Mouse (Mus musculus): ENCODE results near the gene Ripor2. TPM values are rescaled to one million over a fixed set of nuclear protein-coding genes. Genes with fewer than 3 reads are reported as not detected.
A peak's percentile ranks its signal among the peaks of the same experiment; 100 is the strongest.

The Ripor2 gene
- polyA plus RNA-seq, 1 experiment from 2014 or later: 24.5 TPM

GRCm38 (mm10) chr13:24585369-24585768 is 3.4 kb downstream of the Ripor2 start:
- no peak for ATAC-seq (replicated peaks)
- no peak overlapping the region for H3K9ac ChIP-seq (replicated peaks)
- no peaks in the 10 kb centered on the region for H3K27me3 ChIP-seq
- no peaks in the 10 kb centered on the region for H3K36me3 ChIP-seq
- no peak overlapping the region for H3K27ac ChIP-seq (replicated peaks)
- H3K4me3 ChIP-seq: no peak overlapping the region
- no peak overlapping the region for H3K4me2 ChIP-seq (replicated peaks)
- H3K9me3 ChIP-seq: no peaks in the 10 kb centered on the region
- peaks cover 8% of the 10 kb centered on the region; the same call in 1 of the 2 replicates for H3K4me1 ChIP-seq
- WGBS: 68% methylated on average over 9 of the region's 9 CpGs

GRCm38 (mm10) chr13:24587192-24587895 is 5.4 kb downstream of the Ripor2 start:
- Histone ChIP-seq H3K4me2 (replicated peaks) (no peak overlapping the region), H3K4me3 (no peak overlapping the region), H3K27me3 (no peaks in the 10 kb centered on the region), H3K4me1 (no peaks in the 10 kb centered on the region), H3K9ac (replicated peaks) (no peak overlapping the region), H3K9me3 (no peaks in the 10 kb centered on the region), H3K27ac (replicated peaks) (no peak overlapping the region), H3K36me3 (no peaks in the 10 kb centered on the region)
- WGBS: 95% methylated on average over 12 of the region's 12 CpGs
- ATAC-seq (replicated peaks): no peak

- H3K9me3 ChIP-seq: no peaks in the 10 kb centered on the region
- H3K4me1 ChIP-seq: no peaks in the 10 kb centered on the region
- no peaks in the 10 kb centered on the region for H3K27me3 ChIP-seq
- no peak overlapping the region for H3K4me3 ChIP-seq
- H3K36me3 ChIP-seq: no peaks in the 10 kb centered on the region
- H3K4me2 ChIP-seq (replicated peaks): no peak overlapping the region
- no peak overlapping the region for H3K9ac ChIP-seq (replicated peaks)
- 96% methylated on average over 3 of the region's 3 CpGs for WGBS
- H3K27ac ChIP-seq (replicated peaks): no peak overlapping the region
- ATAC-seq (replicated peaks): no peak
Measured at GRCm38 (mm10) chr13:24588603-24589002, 6.6 kb downstream of the Ripor2 start.

- Histone ChIP-seq H3K9ac (replicated peaks) (no peak overlapping the region), H3K4me3 (no peak overlapping the region), H3K36me3 (no peaks in the 10 kb centered on the region), H3K27me3 (no peaks in the 10 kb centered on the region), H3K9me3 (no peaks in the 10 kb centered on the region), H3K4me1 (no peaks in the 10 kb centered on the region), H3K4me2 (replicated peaks) (no peak overlapping the region), H3K27ac (replicated peaks) (no peak overlapping the region)
- 94% methylated on average over 6 of the region's 6 CpGs for WGBS
- ATAC-seq (replicated peaks): no peak
Measured at GRCm38 (mm10) chr13:24591737-24592136, 9.7 kb downstream of the Ripor2 start.

GRCm38 (mm10) chr13:24594303-24594702 is 12.3 kb downstream of the Ripor2 start:
- ATAC-seq (replicated peaks): no peak
- no peaks in the 10 kb centered on the region for H3K36me3 ChIP-seq
- no peak overlapping the region for H3K9ac ChIP-seq (replicated peaks)
- H3K27me3 ChIP-seq: no peaks in the 10 kb centered on the region
- no peaks in the 10 kb centered on the region for H3K4me1 ChIP-seq
- H3K4me2 ChIP-seq (replicated peaks): no peak overlapping the region
- no peaks in the 10 kb centered on the region for H3K9me3 ChIP-seq
- H3K4me3 ChIP-seq: no peak overlapping the region
- 43% methylated on average over 3 of the region's 3 CpGs for WGBS
- no peak overlapping the region for H3K27ac ChIP-seq (replicated peaks)

- no peak for ATAC-seq (replicated peaks)
- Histone ChIP-seq H3K4me1 (peaks cover 16% of the 10 kb centered on the region), H3K27ac (replicated peaks) (no peak overlapping the region), H3K9ac (replicated peaks) (no peak overlapping the region), H3K36me3 (no peaks in the 10 kb centered on the region), H3K4me3 (no peak overlapping the region), H3K27me3 (no peaks in the 10 kb centered on the region), H3K9me3 (no peaks in the 10 kb centered on the region), H3K4me2 (replicated peaks) (no peak overlapping the region)
- 86% methylated on average over 11 of the region's 11 CpGs for WGBS
Measured at GRCm38 (mm10) chr13:24599631-24600041, 17.6 kb downstream of the Ripor2 start.

- H3K27me3 ChIP-seq: no peaks in the 10 kb centered on the region
- no peak overlapping the region for H3K4me2 ChIP-seq (replicated peaks)
- H3K9me3 ChIP-seq: no peaks in the 10 kb centered on the region
- no peak overlapping the region for H3K9ac ChIP-seq (replicated peaks)
- no peak for ATAC-seq (replicated peaks)
- 0 out of 2 replicates have a peak overlapping the region, but pooled peaks have one; percentile 2 for H3K27ac ChIP-seq (replicated peaks)
- H3K36me3 ChIP-seq: no peaks in the 10 kb centered on the region
- peaks cover 28% of the 10 kb centered on the region for H3K4me1 ChIP-seq
- no peak overlapping the region for H3K4me3 ChIP-seq
- 32% methylated on average over 4 of the region's 4 CpGs for WGBS
Measured at GRCm38 (mm10) chr13:24602978-24603377, 21.0 kb downstream of the Ripor2 start.

GRCm38 (mm10) chr13:24603591-24604009 is 21.6 kb downstream of the Ripor2 start:
- no peak overlapping the region for H3K4me2 ChIP-seq (replicated peaks)
- peaks cover 28% of the 10 kb centered on the region for H3K4me1 ChIP-seq
- no peak for ATAC-seq (replicated peaks)
- no peak overlapping the region for H3K4me3 ChIP-seq
- H3K9ac ChIP-seq (replicated peaks): no peak overlapping the region
- H3K9me3 ChIP-seq: no peaks in the 10 kb centered on the region
- 26% methylated on average over 11 of the region's 11 CpGs for WGBS
- H3K36me3 ChIP-seq: no peaks in the 10 kb centered on the region
- H3K27ac ChIP-seq (replicated peaks): 0 out of 2 replicates have a peak overlapping the region, but pooled peaks have one; percentile 2
- no peaks in the 10 kb centered on the region for H3K27me3 ChIP-seq

- Histone ChIP-seq H3K27ac (replicated peaks) (no peak overlapping the region), H3K9me3 (no peaks in the 10 kb centered on the region), H3K27me3 (no peaks in the 10 kb centered on the region), H3K4me1 (peaks cover 28% of the 10 kb centered on the region), H3K4me3 (no peak overlapping the region), H3K9ac (replicated peaks) (no peak overlapping the region), H3K36me3 (no peaks in the 10 kb centered on the region), H3K4me2 (replicated peaks) (no peak overlapping the region)
- ATAC-seq (replicated peaks): no peak
- WGBS: 27% methylated on average over 4 of the region's 4 CpGs
Measured at GRCm38 (mm10) chr13:24604096-24604495, 22.1 kb downstream of the Ripor2 start.

GRCm38 (mm10) chr13:24604761-24605591 is 23.0 kb downstream of the Ripor2 start:
- H3K9ac ChIP-seq (replicated peaks): peak overlapping the region; percentile 37
- peak overlapping the region; percentile 30 for H3K4me3 ChIP-seq
- peak; percentile 74 for ATAC-seq (replicated peaks)
- peak overlapping the region; percentile 78 for H3K27ac ChIP-seq (replicated peaks)
- H3K9me3 ChIP-seq: no peaks in the 10 kb centered on the region
- H3K4me2 ChIP-seq (replicated peaks): peak overlapping the region; percentile 41
- 2% methylated on average over 20 of the region's 20 CpGs for WGBS
- H3K4me1 ChIP-seq: peaks cover 28% of the 10 kb centered on the region
- no peaks in the 10 kb centered on the region for H3K27me3 ChIP-seq
- no peaks in the 10 kb centered on the region for H3K36me3 ChIP-seq

GRCm38 (mm10) chr13:24605755-24606154 is 23.8 kb downstream of the Ripor2 start:
- ATAC-seq (replicated peaks): peak; percentile 60
- Histone ChIP-seq H3K27me3 (no peaks in the 10 kb centered on the region), H3K9ac (replicated peaks) (no peak overlapping the region), H3K4me3 (no peak overlapping the region), H3K36me3 (no peaks in the 10 kb centered on the region), H3K9me3 (no peaks in the 10 kb centered on the region), H3K27ac (replicated peaks) (peak overlapping the region; percentile 78), H3K4me1 (peaks cover 28% of the 10 kb centered on the region), H3K4me2 (replicated peaks) (no peak overlapping the region)
- WGBS: 50% methylated on average over 5 of the region's 5 CpGs

GRCm38 (mm10) chr13:24607961-24608360 is 26.0 kb downstream of the Ripor2 start:
- no peaks in the 10 kb centered on the region for H3K9me3 ChIP-seq
- H3K4me3 ChIP-seq: no peak overlapping the region
- H3K27ac ChIP-seq (replicated peaks): no peak overlapping the region
- 88% methylated on average over 4 of the region's 4 CpGs for WGBS
- peaks cover 27% of the 10 kb centered on the region for H3K4me1 ChIP-seq
- H3K9ac ChIP-seq (replicated peaks): no peak overlapping the region
- no peak for ATAC-seq (replicated peaks)
- H3K27me3 ChIP-seq: no peaks in the 10 kb centered on the region
- H3K4me2 ChIP-seq (replicated peaks): no peak overlapping the region
- H3K36me3 ChIP-seq: no peaks in the 10 kb centered on the region
